Mouse (Mus musculus) macrophage (primary cell): ENCODE measurements around the gene Slc2a1. TPM values are rescaled to one million over a fixed set of nuclear protein-coding genes. Genes with fewer than 3 reads are reported as not detected.
A peak's percentile ranks its signal among the peaks of the same experiment; 100 is the strongest.

ENCODE experiments used
- H3K27ac ChIP-seq: fragments of 350-480 bp; formaldehyde crosslinking; 2 replicates; pipeline ENCODE4 v1.9.0; 2021
- H3K36me3 ChIP-seq: fragments of 350-480 bp; formaldehyde crosslinking; 2 replicates; pipeline ENCODE4 v1.9.0; 2021; ENCODE audit errors: inconsistent target
- H3K4me3 ChIP-seq: fragments of 350-480 bp; formaldehyde crosslinking; 2 replicates; pipeline ENCODE4 v1.9.0; 2021; ENCODE audit errors: inconsistent target
- H3K79me2 ChIP-seq: fragments of 350-480 bp; formaldehyde crosslinking; 2 replicates; pipeline ENCODE4 v1.9.0; 2021; ENCODE audit errors: inconsistent target
- WGBS: methylation state at CpG from one replicate; pipeline ENCODE4 v1.1.7; 2026; ENCODE audit warnings: inconsistent platforms; ENCODE audit not compliant: missing documents; 5-methylcytosine and 5-hydroxymethylcytosine counted together
- polyA plus RNA-seq: library from polyadenylated mRNA; stranded (reverse); fragments of 250-400 nt; gene quantifications from 3 replicates; pipeline ENCODE4 v1.2.4, GENCODE M21; 2018; ENCODE audit warnings: inconsistent platforms

The Slc2a1 gene
- polyA plus RNA-seq, 1 experiment from 2014 or later, result 5.5 TPM

GRCm38 (mm10) chr4:119109640-119110039, 1.1 kb downstream of the Slc2a1 start:
- Histone ChIP-seq H3K36me3 (no peaks in the 10 kb centered on the region), H3K27ac (peak overlapping the region; percentile 62), H3K4me3 (peak overlapping the region; percentile 79), H3K79me2 (peaks cover 55% of the 10 kb centered on the region)
- 30% methylated on average over 11 of the region's 11 CpGs for WGBS

GRCm38 (mm10) chr4:119110512-119110911, 2.0 kb downstream of the Slc2a1 start:
- H3K36me3 ChIP-seq, result no peaks in the 10 kb centered on the region
- H3K4me3 ChIP-seq, result peak overlapping the region; percentile 79; the same call in 1 of the 2 replicates
- WGBS, result 92% methylated on average over 5 of the region's 5 CpGs
- H3K27ac ChIP-seq, result no peak overlapping the region
- peaks cover 64% of the 10 kb centered on the region for H3K79me2 ChIP-seq

- Histone ChIP-seq H3K27ac (no peak overlapping the region), H3K79me2 (peaks cover 73% of the 10 kb centered on the region), H3K36me3 (no peaks in the 10 kb centered on the region)
Measured at GRCm38 (mm10) chr4:119111410-119111809, 2.9 kb downstream of the Slc2a1 start.

GRCm38 (mm10) chr4:119112256-119112885, 3.9 kb downstream of the Slc2a1 start:
- no peaks in the 10 kb centered on the region for H3K36me3 ChIP-seq
- peaks cover 83% of the 10 kb centered on the region for H3K79me2 ChIP-seq
- H3K4me3 ChIP-seq, result no peak overlapping the region
- no peak overlapping the region for H3K27ac ChIP-seq
- 93% methylated on average over 2 of the region's 2 CpGs for WGBS

More at GRCm38 (mm10) chr4:119111410-119111809, 2.9 kb downstream of the Slc2a1 start:
- WGBS, result 96% methylated on average over 5 of the region's 5 CpGs
- no peak overlapping the region for H3K4me3 ChIP-seq

- peaks cover 100% of the 10 kb centered on the region for H3K79me2 ChIP-seq
- H3K27ac ChIP-seq, result no peak overlapping the region
- 59% methylated on average over 6 of the region's 6 CpGs for WGBS
- H3K36me3 ChIP-seq, result no peaks in the 10 kb centered on the region
- H3K4me3 ChIP-seq, result no peak overlapping the region
Measured at GRCm38 (mm10) chr4:119115611-119116070, 7.1 kb downstream of the Slc2a1 start.

- 100% methylated on average over 1 of the region's 1 CpGs for WGBS
- no peak overlapping the region for H3K4me3 ChIP-seq
- no peak overlapping the region for H3K27ac ChIP-seq
- H3K36me3 ChIP-seq, result no peaks in the 10 kb centered on the region
- peaks cover 100% of the 10 kb centered on the region for H3K79me2 ChIP-seq
Measured at GRCm38 (mm10) chr4:119116336-119116735, 7.8 kb downstream of the Slc2a1 start.

- H3K79me2 ChIP-seq, result peaks cover 100% of the 10 kb centered on the region
- H3K4me3 ChIP-seq, result no peak overlapping the region
- H3K27ac ChIP-seq, result no peak overlapping the region
- no peaks in the 10 kb centered on the region for H3K36me3 ChIP-seq
- 93% methylated on average over 5 of the region's 5 CpGs for WGBS
Measured at GRCm38 (mm10) chr4:119117571-119117970, 9.1 kb downstream of the Slc2a1 start.

GRCm38 (mm10) chr4:119118659-119119077, 10.2 kb downstream of the Slc2a1 start:
- H3K27ac ChIP-seq, result peak overlapping the region; percentile 17; the same call in 1 of the 2 replicates
- H3K4me3 ChIP-seq, result no peak overlapping the region
- no peaks in the 10 kb centered on the region for H3K36me3 ChIP-seq
- 68% methylated on average over 2 of the region's 4 CpGs for WGBS
- H3K79me2 ChIP-seq, result peaks cover 100% of the 10 kb centered on the region

GRCm38 (mm10) chr4:119119354-119119753, 10.8 kb downstream of the Slc2a1 start:
- Histone ChIP-seq H3K36me3 (no peaks in the 10 kb centered on the region), H3K79me2 (peaks cover 100% of the 10 kb centered on the region), H3K4me3 (no peak overlapping the region), H3K27ac (peak overlapping the region; percentile 17; the same call in 1 of the 2 replicates)
- WGBS, result 96% methylated on average over 5 of the region's 5 CpGs

- H3K79me2 ChIP-seq, result peaks cover 93% of the 10 kb centered on the region
- WGBS, result 93% methylated on average over 6 of the region's 6 CpGs
- H3K27ac ChIP-seq, result no peak overlapping the region
- no peak overlapping the region for H3K4me3 ChIP-seq
- no peaks in the 10 kb centered on the region for H3K36me3 ChIP-seq
Measured at GRCm38 (mm10) chr4:119120095-119120494, 11.6 kb downstream of the Slc2a1 start.

GRCm38 (mm10) chr4:119121249-119121648, 12.7 kb downstream of the Slc2a1 start:
- no peak overlapping the region for H3K27ac ChIP-seq
- H3K4me3 ChIP-seq, result no peak overlapping the region
- H3K36me3 ChIP-seq, result no peaks in the 10 kb centered on the region
- peaks cover 83% of the 10 kb centered on the region for H3K79me2 ChIP-seq
- WGBS, result 41% methylated on average over 4 of the region's 4 CpGs

GRCm38 (mm10) chr4:119124771-119125273, 16.3 kb downstream of the Slc2a1 start:
- H3K79me2 ChIP-seq, result peaks cover 71% of the 10 kb centered on the region
- WGBS, result 67% methylated on average over 2 of the region's 2 CpGs
- peak overlapping the region; percentile 91 for H3K27ac ChIP-seq
- no peak overlapping the region for H3K4me3 ChIP-seq
- H3K36me3 ChIP-seq, result no peaks in the 10 kb centered on the region

GRCm38 (mm10) chr4:119125577-119126270, 17.2 kb downstream of the Slc2a1 start:
- no peaks in the 10 kb centered on the region for H3K36me3 ChIP-seq
- WGBS, result 17% methylated on average over 9 of the region's 9 CpGs
- no peak overlapping the region for H3K4me3 ChIP-seq
- peaks cover 71% of the 10 kb centered on the region for H3K79me2 ChIP-seq
- peak overlapping the region; percentile 91 for H3K27ac ChIP-seq

GRCm38 (mm10) chr4:119127229-119127628, 18.7 kb downstream of the Slc2a1 start:
- Histone ChIP-seq H3K27ac (peak overlapping the region; percentile 91), H3K4me3 (no peak overlapping the region), H3K36me3 (no peaks in the 10 kb centered on the region; the same call in 1 of the 2 replicates), H3K79me2 (peaks cover 58% of the 10 kb centered on the region)
- WGBS, result 0% methylated on average over 6 of the region's 6 CpGs

GRCm38 (mm10) chr4:119128547-119128946, 20.0 kb downstream of the Slc2a1 start:
- Histone ChIP-seq H3K79me2 (peaks cover 44% of the 10 kb centered on the region), H3K27ac (peak overlapping the region; percentile 91), H3K36me3 (peaks cover 13% of the 10 kb centered on the region), H3K4me3 (no peak overlapping the region)
- 60% methylated on average over 7 of the region's 7 CpGs for WGBS
